Mouse (Mus musculus) forebrain, postnatal 0 days (tissue): ENCODE data around the gene Synpo2l. TPM values are rescaled to one million over a fixed set of nuclear protein-coding genes. Genes with fewer than 3 reads are reported as not detected.
A peak's percentile ranks its signal among the peaks of the same experiment; 100 is the strongest.

Source experiments
- ATAC-seq: fragments of 200-750 bp; cut with Nextera tagmentation; 2 replicates; pipeline ENCODE4 v1.8.0; 2017; ENCODE audit warnings: mild to moderate bottlenecking, moderate library complexity
- DNase-seq: peaks from one replicate; pipeline ENCODE4 v3.0.0-alpha.2; 2015
- H3K27ac ChIP-seq: fragments of 300-500 bp; sonication (generic); 2 replicates; pipeline ENCODE4 v1.5.1; 2014; ENCODE audit warnings: low read depth, mild to moderate bottlenecking, antibody characterized with exemption, low read length, moderate library complexity, mixed read lengths
- H3K27me3 ChIP-seq: fragments of 300-500 bp; sonication (generic); 2 replicates; pipeline ENCODE4 v1.6.1; 2014; ENCODE audit warnings: mild to moderate bottlenecking, low read length, mixed read lengths; ENCODE audit not compliant: insufficient read depth
- H3K36me3 ChIP-seq: fragments of 300-500 bp; sonication (generic); 2 replicates; pipeline ENCODE4 v1.6.1; 2014; ENCODE audit warnings: mild to moderate bottlenecking, moderate library complexity; ENCODE audit not compliant: insufficient read depth
- H3K4me1 ChIP-seq: fragments of 300-500 bp; sonication (generic); 2 replicates; pipeline ENCODE4 v1.6.1; 2014; ENCODE audit warnings: antibody characterized with exemption; ENCODE audit not compliant: insufficient read depth
- H3K4me2 ChIP-seq: fragments of 300-500 bp; sonication (generic); 2 replicates; pipeline ENCODE4 v1.6.1; 2014; ENCODE audit warnings: low read depth, mild to moderate bottlenecking, moderate library complexity
- H3K4me3 ChIP-seq: fragments of 300-500 bp; sonication (generic); 2 replicates; pipeline ENCODE4 v1.5.1; 2014; ENCODE audit warnings: low read depth, low read length, mixed read lengths
- H3K9ac ChIP-seq: fragments of 300-500 bp; sonication (generic); 2 replicates; pipeline ENCODE4 v1.6.1; 2014; ENCODE audit warnings: mild to moderate bottlenecking
- H3K9me3 ChIP-seq: fragments of 300-500 bp; sonication (generic); 2 replicates; pipeline ENCODE4 v1.6.1; 2016; ENCODE audit warnings: low read length
- CTCF ChIP-seq: sonication (generic); IDR thresholded peaks from 2 replicates; pipeline ENCODE4 v1.5.1; 2016; ENCODE audit warnings: antibody characterized with exemption, control low read depth, low read depth
- WGBS: fragments of 180-500 bp; shearing (Covaris S2); extraction: QIAGEN DNeasy Blood & Tissue Kit; methylation state at CpG from one replicate; pipeline ENCODE4 v1.1.7; 2014; 5-methylcytosine and 5-hydroxymethylcytosine counted together
- polyA plus RNA-seq: library from polyadenylated mRNA; unstranded; fragments of >200 nt; fragmentation: Nextera tagmentation; extraction: Ambion mirVana; gene quantifications from 2 replicates; pipeline ENCODE4 v1.2.1, GENCODE M21; 2015
- total RNA-seq: library from RNA; depleted of rRNA; stranded (reverse); fragments of >200 nt; gene quantifications from 2 replicates; pipeline ENCODE4 v1.2.3, GENCODE M21; 2014

Gene Synpo2l
- total and polyA plus RNA-seq, 2 experiments from 2014 or later = 0.17 to 0.24 TPM

DNA sequence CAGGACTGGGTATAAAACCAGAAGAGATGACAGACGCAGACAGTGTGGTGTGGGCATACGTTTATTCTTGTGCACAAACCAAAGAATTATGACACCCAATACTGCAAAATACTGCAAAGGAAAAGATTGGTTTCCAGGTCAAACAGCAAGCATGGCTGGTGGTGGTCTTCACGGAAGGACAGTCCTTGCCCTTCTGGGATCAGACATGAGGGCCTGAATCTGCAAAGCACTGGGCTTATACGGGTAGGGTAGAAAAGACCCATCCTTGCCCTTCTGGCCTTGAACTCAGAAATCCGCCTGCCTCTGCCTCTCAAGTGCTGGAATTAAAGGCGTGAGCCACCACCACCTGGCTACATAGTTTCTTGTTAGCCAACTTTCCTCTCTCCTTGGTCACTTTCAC lies 9.3 kb downstream of the Synpo2l start:
- WGBS = 86% methylated on average over 6 of the region's 6 CpGs
- 0 out of 2 replicates have a peak, but pooled peaks cover 3% of the 10 kb centered on the region for H3K4me1 ChIP-seq
- no peak overlapping the region for H3K4me2 ChIP-seq
- no peaks in the 10 kb centered on the region for H3K36me3 ChIP-seq
- no peak overlapping the region for H3K4me3 ChIP-seq
- H3K9me3 ChIP-seq = no peaks in the 10 kb centered on the region
- ATAC-seq (no peak), DNase-seq (no peak)
- TF ChIP-seq CTCF = no peak
- H3K27me3 ChIP-seq = no peaks in the 10 kb centered on the region
- H3K27ac ChIP-seq = no peak overlapping the region
- H3K9ac ChIP-seq = no peak overlapping the region

DNA sequence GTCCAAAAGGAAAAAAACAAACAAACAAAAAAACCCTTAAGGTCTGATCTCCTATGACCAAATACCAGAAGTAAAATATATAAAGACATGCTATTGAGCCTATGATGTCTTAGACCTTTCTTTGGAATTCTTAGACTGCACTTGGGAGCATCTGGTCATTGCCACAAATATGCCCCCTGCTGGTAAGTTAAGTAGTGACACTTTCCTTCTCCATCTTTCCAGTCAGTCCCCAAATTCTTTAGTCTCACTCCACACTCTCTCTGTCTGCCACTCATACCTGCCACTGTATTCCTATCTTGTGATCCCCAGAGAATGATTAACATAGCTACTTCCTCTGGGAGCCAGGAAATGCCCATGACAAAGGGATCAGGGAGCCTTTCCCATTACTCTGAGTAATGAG lies 9.8 kb downstream of the Synpo2l start:
- Histone ChIP-seq H3K9me3 (no peaks in the 10 kb centered on the region), H3K4me1 (0 out of 2 replicates have a peak, but pooled peaks cover 3% of the 10 kb centered on the region), H3K4me3 (no peak overlapping the region), H3K4me2 (no peak overlapping the region), H3K27ac (no peak overlapping the region), H3K27me3 (no peaks in the 10 kb centered on the region), H3K36me3 (no peaks in the 10 kb centered on the region), H3K9ac (no peak overlapping the region)
- peak; percentile 80 for TF ChIP-seq CTCF
- ATAC-seq (no peak), DNase-seq (peak; percentile 67)

DNA sequence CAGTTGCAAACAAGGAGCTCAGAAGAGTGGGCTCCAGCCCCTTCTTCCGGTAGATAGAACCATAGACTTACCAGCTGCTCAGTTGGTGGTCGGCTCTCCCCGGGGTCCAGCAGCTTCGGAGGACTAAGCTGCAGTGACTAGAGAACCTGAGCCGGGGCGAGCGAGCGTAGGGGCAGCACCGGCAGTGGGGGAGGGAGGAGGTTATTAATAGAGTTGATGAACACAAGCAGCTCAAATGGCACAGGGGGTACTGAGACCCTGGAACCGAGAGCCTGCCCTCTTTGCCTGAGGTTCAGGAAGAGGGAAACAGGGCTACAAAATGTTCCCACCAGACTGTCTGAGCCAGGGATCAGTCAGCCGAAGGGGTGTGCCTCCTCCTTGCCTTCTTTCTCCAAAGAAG lies 11.8 kb downstream of the Synpo2l start, which contains the start of gene Myoz1:
Gene Myoz1, minus strand, starts transcription at position 180 of the 400 bp plus-strand sequence.
- DNase-seq (no peak), ATAC-seq (no peak)
- TF ChIP-seq CTCF = no peak
- Histone ChIP-seq H3K9me3 (no peaks in the 10 kb centered on the region), H3K36me3 (no peaks in the 10 kb centered on the region), H3K4me3 (no peak within 1 kb of the TSS), H3K27me3 (no peaks in the 10 kb centered on the region), H3K4me1 (no peaks in the 10 kb centered on the region), H3K27ac (no peak within 1 kb of the TSS), H3K9ac (no peak within 1 kb of the TSS), H3K4me2 (no peak within 1 kb of the TSS)
- WGBS = 43% methylated on average over 11 of the region's 11 CpGs

DNA sequence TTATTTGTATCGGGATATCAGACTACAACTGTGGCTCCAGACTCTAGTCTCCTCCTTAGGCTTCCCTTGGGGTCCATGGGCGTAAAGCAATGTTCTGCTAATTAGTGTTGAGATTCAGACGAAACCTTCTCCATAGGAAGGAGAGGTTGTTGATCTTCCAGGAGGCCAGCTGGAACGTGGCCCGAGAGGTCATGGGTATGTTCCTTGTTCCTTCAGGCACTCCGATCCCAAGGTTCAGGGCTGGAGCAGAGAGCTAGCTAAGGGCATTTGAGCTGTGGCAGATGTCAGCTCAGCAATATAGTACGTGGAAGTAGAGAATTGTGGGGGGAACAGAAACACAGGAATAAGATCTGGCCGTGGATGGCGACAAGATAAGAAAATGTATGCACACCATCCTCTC lies 12.4 kb downstream of the Synpo2l start:
- Histone ChIP-seq H3K4me2 (no peak overlapping the region), H3K27ac (no peak overlapping the region), H3K4me1 (no peaks in the 10 kb centered on the region), H3K4me3 (no peak overlapping the region), H3K9ac (no peak overlapping the region), H3K9me3 (no peaks in the 10 kb centered on the region), H3K36me3 (no peaks in the 10 kb centered on the region), H3K27me3 (no peaks in the 10 kb centered on the region)
- TF ChIP-seq CTCF = no peak
- no peak for ATAC-seq
- no peak for DNase-seq
- 85% methylated on average over 9 of the region's 9 CpGs for WGBS

DNA sequence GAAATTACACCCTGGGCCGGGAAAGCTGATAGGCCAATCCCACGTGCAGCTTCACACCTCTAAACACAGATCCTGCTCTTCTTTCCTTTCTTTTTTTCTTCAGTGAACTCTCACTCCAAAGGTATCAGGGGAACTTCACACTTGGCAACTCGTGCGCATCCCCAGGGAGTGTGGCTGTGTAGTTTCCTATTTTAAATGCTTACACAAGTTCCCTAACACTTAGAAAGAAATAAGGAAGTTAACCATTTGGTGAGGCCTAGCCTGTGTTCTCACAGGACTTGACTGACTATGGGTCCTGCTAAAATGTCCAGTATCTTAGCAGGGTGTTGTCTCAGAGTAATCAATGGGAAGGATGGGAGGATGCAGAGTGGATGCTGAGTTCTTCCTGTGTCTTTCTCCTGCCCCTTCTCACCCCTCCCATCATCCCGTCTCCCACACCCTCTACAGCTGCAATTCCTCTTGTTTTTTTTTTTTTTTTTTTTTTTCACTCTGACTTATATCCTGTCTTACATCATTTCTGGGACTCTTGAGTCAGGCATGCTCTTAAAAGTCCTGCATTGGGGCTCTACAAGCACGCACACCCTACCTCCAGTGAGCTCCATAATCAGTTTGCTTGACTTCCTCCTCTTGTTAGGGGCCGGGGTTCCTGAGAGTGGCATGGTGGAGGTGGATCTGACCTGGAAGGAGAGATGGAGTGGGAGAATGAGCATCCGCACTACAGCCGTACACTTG lies 13.3 kb downstream of the Synpo2l start:
- 81% methylated on average over 9 of the region's 9 CpGs for WGBS
- H3K9ac ChIP-seq = no peak overlapping the region

DNA sequence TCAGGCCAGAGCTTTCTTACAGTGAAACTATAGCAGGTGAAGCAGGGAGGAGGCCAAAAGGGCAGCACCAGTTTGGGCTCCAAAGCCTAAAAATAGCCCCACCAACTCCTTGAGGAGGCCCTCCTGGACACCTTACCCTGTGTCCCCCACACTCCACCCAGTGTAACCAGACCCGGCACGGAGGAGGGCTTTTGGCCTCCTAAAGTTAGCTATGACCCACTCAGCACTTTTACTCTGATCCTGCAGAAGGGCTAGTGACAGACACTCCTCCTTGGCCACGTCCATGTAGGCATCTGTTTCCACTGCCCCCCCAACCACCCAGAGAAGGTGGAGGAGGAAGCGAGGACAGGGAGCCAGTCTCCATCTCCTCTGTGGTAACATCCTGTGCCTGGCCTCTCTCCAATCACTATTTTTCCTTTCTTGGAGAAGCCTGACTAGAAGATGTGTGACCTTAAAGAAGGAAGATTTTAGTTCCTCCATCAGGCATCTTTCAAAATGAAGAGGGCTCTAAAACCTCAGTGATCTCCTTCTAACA lies 16.4 kb downstream of the Synpo2l start:
- TF ChIP-seq CTCF = no peak
- no peak for DNase-seq
- H3K4me1 ChIP-seq = no peaks in the 10 kb centered on the region
- no peak overlapping the region for H3K9ac ChIP-seq
- H3K4me2 ChIP-seq = no peak overlapping the region
- no peak for ATAC-seq
- H3K4me3 ChIP-seq = no peak overlapping the region
- H3K36me3 ChIP-seq = no peaks in the 10 kb centered on the region
- no peaks in the 10 kb centered on the region for H3K9me3 ChIP-seq
- no peaks in the 10 kb centered on the region for H3K27me3 ChIP-seq
- H3K27ac ChIP-seq = no peak overlapping the region
- WGBS = 65% methylated on average over 4 of the region's 4 CpGs

More for the DNA sequence above, 13.3 kb downstream of the Synpo2l start:
- no peak for DNase-seq
- TF ChIP-seq CTCF = no peak
- Histone ChIP-seq H3K27me3 (no peaks in the 10 kb centered on the region), H3K9me3 (no peaks in the 10 kb centered on the region), H3K4me2 (no peak overlapping the region), H3K27ac (no peak overlapping the region), H3K4me1 (no peaks in the 10 kb centered on the region), H3K36me3 (no peaks in the 10 kb centered on the region), H3K4me3 (no peak overlapping the region)
- ATAC-seq = no peak

DNA sequence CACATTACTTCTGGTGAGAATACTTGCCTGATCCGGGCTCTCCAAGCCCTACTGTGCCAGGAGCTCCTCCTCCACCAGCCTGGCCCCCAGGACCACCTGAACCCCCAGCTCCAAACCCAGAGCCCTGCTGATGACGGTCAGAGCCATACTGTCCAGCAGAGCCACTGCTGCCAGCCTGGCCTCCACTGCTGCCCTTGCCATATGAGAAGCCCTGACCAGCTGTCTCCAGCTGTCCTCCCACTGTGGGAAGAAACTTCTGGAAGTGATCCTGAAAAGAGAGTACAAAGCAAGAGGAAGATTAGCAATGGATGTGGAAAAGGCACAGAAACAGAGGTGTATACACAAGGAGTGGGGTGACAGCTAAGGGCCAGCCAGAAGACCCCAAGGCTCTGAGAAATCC lies 17.2 kb downstream of the Synpo2l start:
- no peaks in the 10 kb centered on the region for H3K4me1 ChIP-seq
- H3K4me2 ChIP-seq = no peak overlapping the region
- 71% methylated on average over 2 of the region's 2 CpGs for WGBS
- H3K36me3 ChIP-seq = no peaks in the 10 kb centered on the region
- no peak overlapping the region for H3K27ac ChIP-seq
- H3K9ac ChIP-seq = no peak overlapping the region
- H3K9me3 ChIP-seq = no peaks in the 10 kb centered on the region
- ATAC-seq (no peak), DNase-seq (no peak)
- no peak for TF ChIP-seq CTCF
- H3K27me3 ChIP-seq = no peaks in the 10 kb centered on the region
- H3K4me3 ChIP-seq = no peak overlapping the region
